ENCODE assay signal across 20 mouse cellular contexts in the genomic region with DNA sequence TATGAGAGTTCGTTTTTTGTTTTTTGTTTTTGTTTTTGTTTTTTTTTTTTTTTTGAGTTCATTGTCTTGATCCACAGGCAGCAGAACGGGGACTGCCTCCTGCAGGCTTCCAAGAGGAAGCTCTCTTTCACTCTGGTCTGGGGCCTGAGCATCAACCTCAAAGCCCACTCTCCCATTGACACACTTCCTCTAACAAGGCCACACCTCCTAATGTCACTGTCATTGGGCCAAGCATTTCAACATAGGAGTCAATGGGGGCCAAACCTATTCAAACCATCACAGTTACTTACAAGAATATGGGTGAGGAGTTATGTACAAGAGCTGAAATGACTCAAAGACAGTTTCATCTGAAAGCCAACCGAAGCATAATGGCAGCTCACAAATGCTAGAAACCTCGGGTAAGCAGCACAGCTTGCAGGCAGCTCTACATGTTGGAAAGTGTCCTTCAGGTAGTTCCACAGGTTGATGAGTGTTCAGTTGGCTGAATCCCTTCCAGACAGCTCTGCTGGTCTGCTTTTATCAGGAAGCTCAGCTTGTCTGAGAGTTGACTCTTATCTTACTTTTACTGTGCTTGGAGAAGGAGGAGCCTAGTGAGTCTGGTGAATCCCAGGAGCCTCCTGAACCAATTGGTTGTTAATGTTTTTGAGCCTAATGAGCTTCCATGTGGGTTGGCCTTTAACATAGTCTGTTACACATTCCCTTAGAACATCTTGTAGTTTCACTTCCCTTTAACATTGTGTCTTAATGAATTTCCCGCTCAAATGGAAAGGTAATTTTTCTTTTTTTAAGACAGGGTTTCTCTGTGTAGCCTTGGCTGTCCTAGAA. TPM values are rescaled to one million over a fixed set of nuclear protein-coding genes. Genes with fewer than 3 reads are reported as not detected.
DNase-seq lines count a peak whose midpoint lies in the region; ATAC-seq and TF ChIP-seq lines count a peak whose summit lies in the region.
"Had no signal": no experiment of that assay in that cellular context is flagged by ENCODE, and none has a peak within 500 bp of the region (broad histone marks: within the 10 kb centered on the region; RNA-seq: fewer than 3 reads in every experiment).

No protein-coding gene starts in this region.

- peak; percentile 90 for ATAC-seq in G1E (ENCODE audit: extremely low read depth, insufficient number of reproducible peaks, low FRiP score, poor library complexity, severe bottlenecking)
- 0 out of 2 replicates have a peak, but pooled peaks have one; percentile 19 for ATAC-seq in erythroid progenitor cell, adult 5-6 weeks (replicated peaks; ENCODE audit: low FRiP score, poor library complexity, severe bottlenecking)
- ATAC-seq in liver, postnatal 0 days: peak; percentile 45
- ATAC-seq: inflammation-experienced regulatory T-cells, adult 6 months had no signal

- no peak overlapping the region for H3K4me3 ChIP-seq in liver, adult 2 months (ENCODE audit: insufficient read depth, low read depth, low read length)
- no peak overlapping the region for H3K4me3 ChIP-seq in G1E (ENCODE audit: low read depth, low read length)
- no peak overlapping the region for H3K4me3 ChIP-seq in liver, postnatal 0 days (ENCODE audit: low read depth, low read length)
- H3K4me3 ChIP-seq: embryonic facial prominence, embryonic 13.5 days; forebrain, embryonic 10.5 days; heart, embryonic 13.5 days; kidney, embryonic 15.5 days; limb, embryonic 13.5 days; neural tube, embryonic 13.5 days had no signal

- peaks cover 9% of the 10 kb centered on the region for H3K36me3 ChIP-seq in liver, adult 2 months (ENCODE audit: control insufficient read depth, insufficient read depth, low read length)
- H3K36me3 ChIP-seq in G1E (replicated peaks): peaks cover 61% of the 10 kb centered on the region
- H3K36me3 ChIP-seq in liver, postnatal 0 days (replicated peaks; ENCODE audit: insufficient read depth, low read length): peaks cover 7% of the 10 kb centered on the region

- H3K27ac ChIP-seq in liver, adult 2 months (replicated peaks; ENCODE audit: insufficient read depth, low read depth, low read length): no peak overlapping the region
- no peak overlapping the region for H3K27ac ChIP-seq in liver, postnatal 0 days (ENCODE audit: low read depth)
- H3K27ac ChIP-seq: embryonic facial prominence, embryonic 13.5 days; forebrain, embryonic 10.5 days; heart, embryonic 13.5 days; kidney, embryonic 15.5 days; limb, embryonic 13.5 days; neural tube, embryonic 13.5 days had no signal

- 94% methylated on average over 5 of the region's 5 CpGs for WGBS in liver, adult 2 months
- 67% methylated on average over 5 of the region's 5 CpGs for WGBS in liver, postnatal 0 days (ENCODE audit: insufficient replicate concordance)

- H3K27me3 ChIP-seq in liver, adult 2 months (ENCODE audit: control insufficient read depth, insufficient read depth, low read length): no peaks in the 10 kb centered on the region
- no peaks in the 10 kb centered on the region for H3K27me3 ChIP-seq in G1E (ENCODE audit: insufficient read depth, low read length)
- no peaks in the 10 kb centered on the region for H3K27me3 ChIP-seq in liver, postnatal 0 days (ENCODE audit: insufficient read depth, low read length)
- H3K27me3 ChIP-seq: embryonic facial prominence, embryonic 13.5 days; heart, embryonic 13.5 days; kidney, embryonic 15.5 days; limb, embryonic 13.5 days; neural tube, embryonic 13.5 days had no signal

- no peak for TF ChIP-seq POLR2A in liver, adult 2 months (IDR thresholded peaks at IDR 0.05; ENCODE audit: extremely low read depth, insufficient read depth, low read length)

- no peaks in the 10 kb centered on the region for H3K4me1 ChIP-seq in liver, adult 2 months (ENCODE audit: control insufficient read depth, insufficient read depth, low read length)
- H3K4me1 ChIP-seq in G1E (ENCODE audit: insufficient read depth, low read depth, low read length): peaks cover 27% of the 10 kb centered on the region
- H3K4me1 ChIP-seq in liver, postnatal 0 days (ENCODE audit: insufficient read depth): no peaks in the 10 kb centered on the region; the same call in 1 of the 2 replicates
- H3K4me1 ChIP-seq: embryonic facial prominence, embryonic 13.5 days; forebrain, embryonic 10.5 days; heart, embryonic 13.5 days; kidney, embryonic 15.5 days; limb, embryonic 13.5 days; neural tube, embryonic 13.5 days had no signal

- H3K4me2 ChIP-seq in liver, postnatal 0 days (ENCODE audit: low read depth, low read length): no peak overlapping the region
- H3K4me2 ChIP-seq: embryonic facial prominence, embryonic 13.5 days; heart, embryonic 13.5 days; kidney, embryonic 15.5 days; limb, embryonic 13.5 days; neural tube, embryonic 13.5 days had no signal

- H3K9ac ChIP-seq in liver, adult 2 months (ENCODE audit: low read depth, low read length): no peak overlapping the region
- no peak overlapping the region for H3K9ac ChIP-seq in liver, postnatal 0 days (replicated peaks)
- H3K9ac ChIP-seq: embryonic facial prominence, embryonic 13.5 days; heart, embryonic 13.5 days; kidney, embryonic 15.5 days; limb, embryonic 13.5 days; neural tube, embryonic 13.5 days had no signal

- TF ChIP-seq CTCF in liver, adult 2 months (IDR thresholded peaks at IDR 0.05; ENCODE audit: low read depth, low read length): no peak
- TF ChIP-seq CTCF in G1E (IDR thresholded peaks at IDR 0.05; ENCODE audit: low read depth, low read length): no peak
- no peak for TF ChIP-seq CTCF in liver, postnatal 0 days (IDR thresholded peaks at IDR 0.05; ENCODE audit: low read depth)

- peak; percentile 26 for DNase-seq in liver, adult 2 months (ENCODE audit: extremely low read depth, low read depth, low spot score)
- DNase-seq in liver: no peak
- no peak for DNase-seq in G1E (ENCODE audit: low spot score)
- no peak for DNase-seq in liver, postnatal 0 days
- DNase-seq in urinary bladder, adult 2 months (ENCODE audit: low spot score): no peak
- DNase-seq in cerebellum, postnatal 14 days: no peak
- DNase-seq in cerebellum, adult 9-10 months: no peak
- DNase-seq: adrenal gland, postnatal 36 days; cerebellum, adult 11-12 months; heart, postnatal 4 days; right cerebral cortex, postnatal 4 days; thymus, postnatal 36 days had no signal

- peaks cover 4% of the 10 kb centered on the region; the same call in 1 of the 2 replicates for H3K79me2 ChIP-seq in liver, adult 2 months (ENCODE audit: control insufficient read depth, insufficient read depth, low read length)

- H3K9me3 ChIP-seq in G1E (replicated peaks): no peaks in the 10 kb centered on the region
- H3K9me3 ChIP-seq in liver, postnatal 0 days (ENCODE audit: low read length): no peaks in the 10 kb centered on the region
- H3K9me3 ChIP-seq: embryonic facial prominence, embryonic 13.5 days; forebrain, embryonic 10.5 days; heart, embryonic 13.5 days; kidney, embryonic 15.5 days; limb, embryonic 13.5 days; neural tube, embryonic 13.5 days had no signal

- no peak for TF ChIP-seq EP300 in liver, postnatal 0 days (IDR thresholded peaks at IDR 0.05; ENCODE audit: low read depth)

RNA-seq across cellular contexts. Expression of gene Mipol1, which starts 13.7 kb away (rescaled TPM):
- 4.8 and 6.7 TPM in 2 replicates for total RNA-seq in liver, adult 2 months (2014; rRNA removed)
- polyA plus RNA-seq in liver, adult 2 months (2012; rRNA removed): 0.77 and 0.97 TPM in 2 replicates
- total RNA-seq in G1E (2014; fragmentation: Nextera tagmentation) (44.8 and 49.7 TPM in 2 replicates), G1E (2017) (17.4 and 23.7 TPM in 2 replicates)
- polyA plus RNA-seq in G1E (2012): 4.4 and 5.2 TPM in 2 replicates
- total RNA-seq in erythroid progenitor cell, adult 5-6 weeks (2015; ENCODE audit: low replicate concordance): 2.5 and 7.2 TPM in 2 replicates
- 4.1 and 7.3 TPM in 2 replicates for total RNA-seq in erythroid progenitor cell, adult 5-6 weeks (2017; ENCODE audit: low replicate concordance)
- polyA plus RNA-seq in liver, postnatal 0 days (2015; fragmentation: Nextera tagmentation; extraction: Ambion mirVana): 2.1 and 2.8 TPM in 2 replicates
- 15.5 and 18.4 TPM in 2 replicates for polyA plus RNA-seq in urinary bladder, adult 2 months (2012; rRNA removed)

RNA-seq across cellular contexts. Expression of gene Prps1l3, which starts 13.7 kb away (rescaled TPM):
- 40.1 and 41.1 TPM in 2 replicates for total RNA-seq in liver, adult 2 months (2014; rRNA removed)
- 13.2 and 17.5 TPM in 2 replicates for polyA plus RNA-seq in liver, adult 2 months (2012; rRNA removed)
- total RNA-seq in G1E (2014; fragmentation: Nextera tagmentation) (130 and 142 TPM in 2 replicates), G1E (2017) (191 and 203 TPM in 2 replicates)
- 39.2 and 41.0 TPM in 2 replicates for polyA plus RNA-seq in G1E (2012)
- total RNA-seq in erythroid progenitor cell, adult 5-6 weeks (2015; ENCODE audit: low replicate concordance): 22.0 and 49.5 TPM in 2 replicates
- total RNA-seq in erythroid progenitor cell, adult 5-6 weeks (2017; ENCODE audit: low replicate concordance): 33.6 and 48.1 TPM in 2 replicates
- 20.8 and 22.8 TPM in 2 replicates for polyA plus RNA-seq in liver, postnatal 0 days (2015; fragmentation: Nextera tagmentation; extraction: Ambion mirVana)
- 19.9 and 23.6 TPM in 2 replicates for polyA plus RNA-seq in urinary bladder, adult 2 months (2012; rRNA removed)

RNA-seq across cellular contexts. Expression of gene Slc25a21, which starts 46.6 kb away (rescaled TPM):
- total RNA-seq in liver, adult 2 months (2014; rRNA removed): 8.3 and 13.9 TPM in 2 replicates
- 3.6 and 4.5 TPM in 2 replicates for polyA plus RNA-seq in liver, adult 2 months (2012; rRNA removed)
- total RNA-seq in G1E (2014; fragmentation: Nextera tagmentation) (32.0 and 37.0 TPM in 2 replicates), G1E (2017) (14.6 and 16.2 TPM in 2 replicates)
- 9.1 and 9.7 TPM in 2 replicates for polyA plus RNA-seq in G1E (2012)
- 86.5 and 117 TPM in 2 replicates for total RNA-seq in erythroid progenitor cell, adult 5-6 weeks (2015; ENCODE audit: low replicate concordance)
- 71.3 and 97.9 TPM in 2 replicates for total RNA-seq in erythroid progenitor cell, adult 5-6 weeks (2017; ENCODE audit: low replicate concordance)
- polyA plus RNA-seq in liver, postnatal 0 days (2015; fragmentation: Nextera tagmentation; extraction: Ambion mirVana): 10.8 and 12.6 TPM in 2 replicates
- polyA plus RNA-seq in urinary bladder, adult 2 months (2012; rRNA removed): 0.37 and 0.47 TPM in 2 replicates
- polyA plus RNA-seq: inflammation-experienced regulatory T-cells, adult 6 months had no signal

Comparison
In these comparisons a context has a peak if more than half of its experiments do, and no peak if none do; other contexts are left out.
1. ATAC-seq: peak in every context shown above with its lines; median percentile 90 in G1E; 45 in liver, postnatal 0 days; 19 in erythroid progenitor cell, adult 5-6 weeks.